Mouse (Mus musculus) stomach, postnatal 0 days (tissue): ENCODE measurements around the gene Nqo1.

Source experiments
- CTCF ChIP-seq: IDR thresholded peaks from 2 replicates; pipeline ENCODE4 v1.5.1; 2016; ENCODE audit warnings: antibody characterized with exemption, low read depth, mild to moderate bottlenecking, moderate library complexity
- EP300 ChIP-seq: optimal IDR thresholded peaks from 2 replicates; pipeline ENCODE3; 2016; ENCODE audit warnings: antibody characterized with exemption

GRCm38 (mm10) chr8:107370311-107370710 lies 32.7 kb downstream of the Nqo1 start:
- TF ChIP-seq CTCF (no peak), EP300 (no peak)
